Mouse (Mus musculus) thymus, adult 2 months (tissue): Measurements from ENCODE around the gene Rps11.

ENCODE experiments used
- CTCF ChIP-seq: fragments of 200-500 bp; IDR thresholded peaks from 2 replicates; pipeline ENCODE4 v1.5.1; 2012; ENCODE audit warnings: mild to moderate bottlenecking, control low read depth, low read length, moderate library complexity, borderline replicate concordance; ENCODE audit not compliant: control insufficient read depth, poor library complexity, insufficient read depth; ENCODE audit errors: extremely low read depth
- POLR2A ChIP-seq: fragments of 200-500 bp; IDR thresholded peaks from 2 replicates; pipeline ENCODE4 v1.6.1; 2012; ENCODE audit warnings: mild to moderate bottlenecking, low read length, control low read depth, moderate library complexity; ENCODE audit not compliant: control insufficient read depth, poor library complexity, insufficient read depth; ENCODE audit errors: extremely low read depth

GRCm38 (mm10) chr7:45150321-45150720 lies 26.1 kb upstream of the Rps11 start:
- TF ChIP-seq CTCF, result no peak
- no peak for TF ChIP-seq POLR2A
